Mouse (Mus musculus): ENCODE measurements at regions not wholly inside any gene's neighbourhood (a gene's known extent, or its start where the extent isn't known, plus 50 kb on each side); places are given as distances from the start of the nearest gene placed in this dataset.

- TF ChIP-seq CTCF (IDR thresholded peaks at IDR 0.05; ENCODE audit: low read depth) (no peak), EP300 (optimal IDR thresholded peaks at IDR 0.05) (no peak)
These were observed 325.1 kb downstream of the Med10 start for GRCm38 (mm10) chr13:70127310-70127709.

Measured in stomach, postnatal 0 days (tissue).